Mouse (Mus musculus): ENCODE data around the gene Aldh3b2. TPM values are rescaled to one million over a fixed set of nuclear protein-coding genes. Genes with fewer than 3 reads are reported as not detected.

Aldh3b2 gene
- polyA plus RNA-seq, 1 experiment from 2014 or later: 0.45 TPM

GRCm38 (mm10) chr19:3930262-3931057 is 41.7 kb upstream of the Aldh3b2 start:
- Histone ChIP-seq H3K27me3 (peaks cover 5% of the 10 kb centered on the region), H3K27ac (peak overlapping the region; percentile 65), H3K36me3 (no peaks in the 10 kb centered on the region), H3K9ac (no peak overlapping the region), H3K9me3 (replicated peaks) (no peaks in the 10 kb centered on the region), H3K4me2 (no peak overlapping the region), H3K4me1 (replicated peaks) (peaks cover 21% of the 10 kb centered on the region), H3K4me3 (replicated peaks) (no peak overlapping the region)
- 72% methylated on average over 21 of the region's 21 CpGs for WGBS (ENCODE audit: insufficient replicate concordance)
- ATAC-seq (ENCODE audit: low read depth) (no peak), DNase-seq (no peak)

GRCm38 (mm10) chr19:3931716-3932115 is 40.4 kb upstream of the Aldh3b2 start:
- H3K4me3 ChIP-seq (replicated peaks): no peak overlapping the region
- no peak for ATAC-seq (ENCODE audit: low read depth)
- no peak overlapping the region for H3K9ac ChIP-seq
- H3K27me3 ChIP-seq: peaks cover 15% of the 10 kb centered on the region
- H3K4me1 ChIP-seq (replicated peaks): peaks cover 34% of the 10 kb centered on the region
- H3K4me2 ChIP-seq: no peak overlapping the region
- H3K9me3 ChIP-seq (replicated peaks): no peaks in the 10 kb centered on the region
- DNase-seq: no peak
- H3K27ac ChIP-seq: no peak overlapping the region
- 69% methylated on average over 9 of the region's 9 CpGs for WGBS (ENCODE audit: insufficient replicate concordance)
- H3K36me3 ChIP-seq: no peaks in the 10 kb centered on the region

DNA sequence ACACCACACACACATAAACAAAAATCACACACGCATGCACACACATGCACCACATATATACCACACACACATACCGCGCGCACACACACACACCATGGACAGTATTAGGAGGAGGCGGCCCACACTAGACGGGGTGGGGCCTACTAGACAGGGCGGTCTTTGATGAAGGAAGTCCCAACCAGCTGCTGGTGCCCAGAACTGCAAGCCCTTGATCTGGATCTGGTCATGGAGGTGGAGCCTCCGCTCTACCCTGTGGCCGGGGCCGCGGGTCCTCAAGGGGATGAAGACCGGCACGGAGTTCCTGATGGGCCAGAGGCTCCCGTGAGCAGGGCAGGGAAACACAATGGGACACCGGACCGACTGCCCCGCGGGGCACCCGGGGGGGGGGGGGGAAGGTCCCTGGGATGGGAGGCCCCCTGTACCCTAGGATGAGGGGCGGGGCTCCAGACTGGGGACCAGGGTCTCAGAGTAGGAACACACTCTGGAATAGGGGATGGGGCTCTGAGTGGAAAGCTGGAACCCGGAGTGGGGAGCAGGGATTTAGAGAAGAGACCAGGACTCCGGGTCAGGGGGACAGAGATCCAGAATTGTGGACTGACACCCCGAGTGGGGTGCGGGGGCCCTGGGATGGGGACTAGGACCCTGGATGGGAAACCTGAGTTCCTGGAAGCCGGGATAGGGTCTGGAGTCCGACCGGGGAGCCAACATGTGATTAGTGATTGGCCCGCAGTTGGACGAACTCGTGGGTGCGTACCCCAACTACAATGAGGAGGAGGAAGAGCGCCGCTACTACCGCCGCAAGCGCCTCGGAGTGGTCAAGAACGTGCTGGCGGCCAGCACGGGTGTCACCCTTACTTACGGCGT is 36.9 kb upstream of the Aldh3b2 start, which contains the start of gene Unc93b1:
Gene Unc93b1 (plus strand): TSS at position 155 of the 864 bp plus-strand sequence.
- Histone ChIP-seq H3K9me3 (replicated peaks) (no peaks in the 10 kb centered on the region), H3K27me3 (peaks cover 21% of the 10 kb centered on the region), H3K36me3 (no peaks in the 10 kb centered on the region), H3K4me3 (replicated peaks) (peak within 1 kb of the TSS; percentile 59), H3K4me1 (replicated peaks) (peaks cover 27% of the 10 kb centered on the region), H3K27ac (peak within 1 kb of the TSS; percentile 47), H3K9ac (peak within 1 kb of the TSS; percentile 62), H3K4me2 (peak within 1 kb of the TSS; percentile 76)
- DNase-seq (peak; percentile 41), ATAC-seq (ENCODE audit: low read depth) (peak; percentile 83)
- WGBS (ENCODE audit: insufficient replicate concordance): 4% methylated on average over 42 of the region's 42 CpGs

- H3K27me3 ChIP-seq: peaks cover 21% of the 10 kb centered on the region
- ATAC-seq (ENCODE audit: low read depth): peak; percentile 35
- H3K4me2 ChIP-seq: peak overlapping the region; percentile 76
- no peaks in the 10 kb centered on the region for H3K36me3 ChIP-seq
- peaks cover 21% of the 10 kb centered on the region for H3K4me1 ChIP-seq (replicated peaks)
- H3K27ac ChIP-seq: peak overlapping the region; percentile 47; the same call in 1 of the 2 replicates
- peak overlapping the region; percentile 62 for H3K9ac ChIP-seq
- no peaks in the 10 kb centered on the region for H3K9me3 ChIP-seq (replicated peaks)
- WGBS (ENCODE audit: insufficient replicate concordance): 6% methylated on average over 22 of the region's 22 CpGs
- peak overlapping the region; percentile 59 for H3K4me3 ChIP-seq (replicated peaks)
- peak; percentile 36 for DNase-seq
These were observed 36.0 kb upstream of the Aldh3b2 start for GRCm38 (mm10) chr19:3935896-3936850.

- H3K4me1 ChIP-seq (replicated peaks): peaks cover 31% of the 10 kb centered on the region
- no peaks in the 10 kb centered on the region for H3K36me3 ChIP-seq
- no peaks in the 10 kb centered on the region for H3K27me3 ChIP-seq
- WGBS (ENCODE audit: insufficient replicate concordance): 65% methylated on average over 7 of the region's 7 CpGs
- H3K4me3 ChIP-seq (replicated peaks): no peak overlapping the region
- no peak for ATAC-seq (ENCODE audit: low read depth)
- peak overlapping the region; percentile 67; the same call in 1 of the 2 replicates for H3K4me2 ChIP-seq
- H3K9me3 ChIP-seq (replicated peaks): no peaks in the 10 kb centered on the region
- no peak overlapping the region for H3K9ac ChIP-seq
- no peak for DNase-seq
- no peak overlapping the region for H3K27ac ChIP-seq
These were observed 29.8 kb upstream of the Aldh3b2 start for GRCm38 (mm10) chr19:3942315-3942714.

DNA sequence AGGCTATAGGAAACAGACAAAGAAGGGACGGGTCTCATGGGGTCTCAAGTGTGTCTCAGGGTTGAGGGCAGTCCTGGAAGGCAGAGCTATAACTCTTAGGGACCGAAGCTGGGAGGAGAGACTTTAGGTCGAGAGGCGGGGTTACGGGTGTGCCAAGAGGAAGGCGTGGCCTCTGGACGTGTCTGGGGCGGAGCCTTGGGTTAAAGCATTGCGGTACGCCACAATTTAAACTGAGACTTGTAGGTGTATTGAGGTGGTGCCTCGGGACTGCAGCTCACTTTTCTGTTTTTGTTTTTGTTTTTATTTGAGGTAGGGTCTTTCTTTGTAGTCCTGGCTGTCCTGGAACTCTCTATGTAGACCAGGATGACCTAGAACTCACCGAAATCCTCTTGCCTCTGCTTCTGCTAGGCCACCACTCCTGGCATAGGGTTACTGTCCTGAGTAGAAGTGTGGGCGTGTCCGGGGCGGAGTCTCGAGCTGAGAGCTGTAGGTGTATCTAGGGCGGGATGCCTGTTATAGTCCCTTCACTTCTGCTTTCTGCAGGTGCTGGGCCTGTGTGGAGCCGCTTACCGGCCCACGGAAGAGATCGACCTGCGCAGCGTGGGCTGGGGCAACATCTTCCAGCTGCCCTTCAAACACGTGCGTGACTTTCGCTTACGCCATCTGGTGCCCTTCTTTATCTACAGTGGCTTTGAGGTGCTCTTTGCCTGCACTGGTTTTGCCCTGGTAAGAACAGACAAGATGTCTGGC is 29.0 kb upstream of the Aldh3b2 start:
- peak; percentile 80 for DNase-seq
- no peaks in the 10 kb centered on the region for H3K36me3 ChIP-seq
- no peak overlapping the region for H3K27ac ChIP-seq
- peak overlapping the region; percentile 67 for H3K4me2 ChIP-seq
- H3K4me1 ChIP-seq (replicated peaks): peaks cover 31% of the 10 kb centered on the region
- WGBS (ENCODE audit: insufficient replicate concordance): 13% methylated on average over 27 of the region's 27 CpGs
- H3K27me3 ChIP-seq: no peaks in the 10 kb centered on the region
- peak; percentile 87 for ATAC-seq (ENCODE audit: low read depth)
- no peaks in the 10 kb centered on the region for H3K9me3 ChIP-seq (replicated peaks)
- H3K4me3 ChIP-seq (replicated peaks): peak overlapping the region; percentile 40
- peak overlapping the region; percentile 30; the same call in 1 of the 2 replicates for H3K9ac ChIP-seq

DNA sequence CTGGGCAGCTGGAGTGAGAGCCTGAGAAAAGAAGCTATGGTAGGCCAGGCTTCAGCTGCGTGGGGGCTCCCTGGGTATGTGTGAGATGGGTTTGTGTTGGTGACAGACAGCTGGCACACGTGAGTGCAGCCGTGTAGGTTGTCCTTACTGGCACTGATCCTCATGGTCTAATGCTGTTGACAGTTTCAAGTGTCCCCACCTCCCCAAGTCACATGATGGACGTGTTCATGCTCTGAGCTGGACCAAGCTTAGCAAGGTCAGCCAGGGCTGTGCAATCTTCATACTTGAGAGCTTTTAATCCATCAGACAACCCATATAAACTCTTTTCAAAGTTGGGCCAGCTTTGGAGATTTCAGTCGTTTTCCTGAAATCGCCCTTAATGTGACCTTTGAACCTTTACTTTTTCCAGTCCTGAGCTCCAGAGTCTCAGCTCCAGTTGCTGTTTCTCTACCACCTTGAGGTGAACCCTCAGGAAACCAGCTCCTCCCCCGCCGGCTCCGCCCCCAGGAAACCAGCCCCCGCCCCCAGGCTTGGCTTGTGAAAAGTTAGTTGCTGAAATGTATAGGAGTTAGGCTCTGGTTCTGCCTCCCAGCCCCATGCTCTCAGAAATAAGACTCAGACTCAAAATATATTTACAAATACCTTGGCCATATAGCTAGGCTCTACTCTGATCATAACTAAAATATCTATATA is 26.1 kb upstream of the Aldh3b2 start:
- no peaks in the 10 kb centered on the region for H3K36me3 ChIP-seq
- H3K27ac ChIP-seq: no peak overlapping the region
- H3K9me3 ChIP-seq (replicated peaks): no peaks in the 10 kb centered on the region
- no peak overlapping the region for H3K4me3 ChIP-seq (replicated peaks)
- 24% methylated on average over 10 of the region's 10 CpGs for WGBS (ENCODE audit: insufficient replicate concordance)
- peaks cover 37% of the 10 kb centered on the region for H3K4me1 ChIP-seq (replicated peaks)
- H3K27me3 ChIP-seq: no peaks in the 10 kb centered on the region
- H3K4me2 ChIP-seq: no peak overlapping the region
- no peak for DNase-seq
- no peak overlapping the region for H3K9ac ChIP-seq
- ATAC-seq (ENCODE audit: low read depth): no peak

- DNase-seq (peak; percentile 47), ATAC-seq (ENCODE audit: low read depth) (no peak)
- Histone ChIP-seq H3K4me2 (no peak overlapping the region), H3K27ac (no peak overlapping the region), H3K36me3 (no peaks in the 10 kb centered on the region), H3K27me3 (no peaks in the 10 kb centered on the region), H3K9ac (no peak overlapping the region), H3K4me1 (replicated peaks) (peaks cover 37% of the 10 kb centered on the region), H3K4me3 (replicated peaks) (no peak overlapping the region), H3K9me3 (replicated peaks) (no peaks in the 10 kb centered on the region)
- 20% methylated on average over 2 of the region's 2 CpGs for WGBS (ENCODE audit: insufficient replicate concordance)
These were observed 25.4 kb upstream of the Aldh3b2 start for GRCm38 (mm10) chr19:3946715-3947114.

DNA sequence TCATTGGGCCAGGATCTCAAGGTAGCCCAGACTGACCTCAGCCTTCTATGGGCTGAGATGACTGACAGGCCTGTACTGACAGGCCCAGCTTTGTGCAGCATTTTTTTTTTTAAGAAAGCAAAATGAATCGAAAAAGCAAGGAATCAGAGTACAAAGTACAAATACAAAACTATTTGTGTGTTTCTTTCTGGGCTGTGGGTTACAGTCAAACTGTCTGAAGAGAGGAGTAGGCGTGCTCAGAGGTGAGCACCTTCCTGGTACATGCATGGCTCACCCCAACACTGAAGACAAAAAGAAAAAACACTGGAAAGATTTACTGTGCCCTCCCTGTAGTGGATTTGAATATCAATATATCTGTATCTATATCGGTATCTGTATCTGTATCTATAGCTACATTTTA is 24.3 kb upstream of the Aldh3b2 start:
- Histone ChIP-seq H3K27me3 (no peaks in the 10 kb centered on the region), H3K4me2 (no peak overlapping the region), H3K36me3 (no peaks in the 10 kb centered on the region), H3K9me3 (replicated peaks) (no peaks in the 10 kb centered on the region), H3K4me3 (replicated peaks) (no peak overlapping the region), H3K4me1 (replicated peaks) (peaks cover 32% of the 10 kb centered on the region), H3K27ac (no peak overlapping the region), H3K9ac (no peak overlapping the region)
- 55% methylated on average over 3 of the region's 3 CpGs for WGBS (ENCODE audit: insufficient replicate concordance)
- ATAC-seq (ENCODE audit: low read depth): no peak
- DNase-seq: no peak

DNA sequence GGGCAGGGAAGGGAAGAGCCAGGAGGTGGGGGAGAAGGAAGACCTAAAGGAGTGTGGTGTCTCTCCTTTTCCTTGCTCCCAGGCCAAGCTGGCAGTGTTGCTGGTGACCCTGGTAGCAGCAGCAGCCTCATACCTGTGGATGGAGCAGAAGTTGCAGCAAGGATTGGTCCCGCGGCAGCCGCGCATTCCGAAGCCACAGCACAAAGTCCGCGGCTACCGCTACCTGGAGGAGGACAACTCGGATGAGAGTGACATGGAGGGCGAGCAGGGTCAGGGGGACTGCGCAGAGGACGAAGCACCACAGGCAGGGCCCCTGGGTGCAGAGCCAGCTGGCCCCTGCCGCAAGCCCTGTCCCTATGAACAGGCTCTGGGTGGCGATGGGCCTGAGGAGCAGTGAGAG is 23.6 kb upstream of the Aldh3b2 start:
- Histone ChIP-seq H3K36me3 (no peaks in the 10 kb centered on the region), H3K27me3 (no peaks in the 10 kb centered on the region), H3K4me1 (replicated peaks) (peaks cover 25% of the 10 kb centered on the region), H3K4me3 (replicated peaks) (no peak overlapping the region), H3K9me3 (replicated peaks) (no peaks in the 10 kb centered on the region), H3K9ac (no peak overlapping the region), H3K4me2 (no peak overlapping the region), H3K27ac (no peak overlapping the region)
- no peak for DNase-seq
- 77% methylated on average over 14 of the region's 14 CpGs for WGBS (ENCODE audit: insufficient replicate concordance)
- ATAC-seq (ENCODE audit: low read depth): no peak
